Mouse (Mus musculus): ENCODE results near the gene Nek6.

Gene Nek6

GRCm38 (mm10) chr2:38614437-38614836 lies 103.0 kb downstream of the Nek6 start:
- ATAC-seq (ENCODE audit: insufficient number of reproducible peaks, low FRiP score, low TSS enrichment): no peak

DNA sequence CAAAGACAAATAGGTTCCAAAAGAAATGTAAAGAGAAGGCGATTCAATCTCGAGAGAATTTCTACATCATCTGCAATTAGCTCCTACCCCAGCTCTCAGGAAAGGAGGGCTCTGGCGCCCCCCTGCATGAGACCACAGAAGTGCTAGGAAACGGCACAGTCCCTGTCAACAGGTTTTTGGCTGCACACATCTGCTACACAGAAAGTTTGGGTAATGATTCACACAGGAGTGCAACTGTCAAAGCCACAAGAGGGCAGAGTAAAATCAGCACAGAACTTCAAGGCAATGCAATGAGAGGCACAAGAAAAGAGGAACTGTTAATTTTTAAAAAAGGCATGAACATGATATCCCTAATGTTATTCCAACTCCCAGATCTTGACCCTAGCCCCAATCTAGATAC lies 104.6 kb downstream of the Nek6 start:
- no peak for ATAC-seq (ENCODE audit: insufficient number of reproducible peaks, low FRiP score, low TSS enrichment)

DNA sequence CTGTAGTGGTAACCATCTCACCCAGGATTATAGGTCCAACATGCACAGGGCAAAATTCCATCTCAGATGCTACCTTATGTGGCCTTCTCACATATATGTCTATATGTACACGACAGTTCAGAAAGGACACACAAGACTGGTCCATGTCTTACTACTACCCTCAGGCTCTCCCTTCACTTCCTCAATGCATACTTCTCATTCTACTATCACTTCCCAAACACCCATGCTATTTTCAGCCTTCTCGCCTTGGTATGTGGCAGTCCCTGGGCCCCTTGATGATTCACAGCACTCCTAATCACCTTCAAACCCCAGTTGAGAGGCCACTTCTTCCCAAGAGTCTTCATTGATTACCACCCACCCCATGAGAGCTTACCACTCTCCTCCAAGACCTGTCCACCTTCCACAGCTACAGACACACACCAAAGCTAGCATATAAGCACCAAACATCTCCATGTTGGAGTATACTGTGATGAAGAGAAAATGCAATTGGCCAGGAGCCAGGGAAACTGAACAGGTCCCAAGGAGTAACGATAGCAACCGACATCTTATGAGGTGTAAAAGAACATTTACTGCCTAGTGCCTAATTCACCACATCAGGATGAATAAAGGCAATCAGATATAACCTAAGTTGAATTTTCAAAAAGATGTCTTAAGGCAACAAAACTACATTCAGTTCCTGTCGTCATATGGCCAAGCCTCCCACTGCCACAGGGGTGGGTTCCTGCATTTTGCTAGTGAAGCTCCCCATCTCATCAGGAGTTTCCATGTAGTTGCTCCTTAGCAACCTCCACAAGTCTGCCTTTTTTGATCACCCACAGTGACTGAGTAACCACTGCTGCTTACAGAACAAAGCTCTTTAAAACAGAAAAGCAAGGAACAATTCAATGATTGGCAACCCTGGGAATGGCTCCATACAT lies 105.8 kb downstream of the Nek6 start:
- no peak for ATAC-seq (ENCODE audit: insufficient number of reproducible peaks, low FRiP score, low TSS enrichment)

DNA sequence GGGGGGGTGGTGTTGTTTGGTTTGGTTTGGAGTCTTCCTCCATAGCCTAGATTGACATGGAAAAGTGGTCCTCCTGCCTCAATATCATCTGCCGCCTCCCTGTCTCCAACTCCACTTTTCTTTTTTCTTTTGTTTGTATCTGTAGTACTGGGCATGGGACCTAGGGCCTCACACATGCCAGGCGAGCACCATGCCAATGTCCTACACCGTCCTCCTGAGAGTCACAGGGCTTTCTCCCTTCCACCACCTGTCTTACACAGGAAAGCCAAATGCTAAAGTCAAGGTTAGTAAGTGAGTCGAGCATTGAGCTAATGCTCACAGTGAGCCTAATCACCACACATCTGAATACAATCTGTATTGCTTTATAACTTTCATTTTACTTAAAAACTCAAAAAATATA lies 108.3 kb downstream of the Nek6 start:
- ATAC-seq (ENCODE audit: insufficient number of reproducible peaks, low FRiP score, low TSS enrichment): peak; percentile 84

- ATAC-seq (ENCODE audit: insufficient number of reproducible peaks, low FRiP score, low TSS enrichment): no peak
Measured at GRCm38 (mm10) chr2:38621076-38621475, 109.6 kb downstream of the Nek6 start.

DNA sequence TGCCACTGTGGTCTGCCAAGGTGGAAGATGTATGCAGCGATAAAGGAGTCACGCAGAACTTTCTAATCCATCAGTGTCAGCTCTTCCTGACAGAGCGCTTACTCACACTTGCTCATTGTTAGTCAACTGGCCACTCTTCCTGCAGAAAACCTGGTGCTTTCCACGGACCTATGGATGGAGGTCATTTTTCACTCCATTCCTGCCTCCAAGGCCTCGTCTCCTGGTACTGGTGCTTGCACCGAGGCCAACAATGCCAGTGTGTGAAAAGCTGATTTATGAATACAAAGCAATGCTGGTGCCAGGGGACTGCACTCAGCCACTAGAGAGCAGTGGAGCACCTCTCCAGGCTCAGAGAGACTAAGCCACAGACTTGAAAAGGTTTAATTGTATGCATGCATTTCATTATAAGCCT lies 110.2 kb downstream of the Nek6 start:
- ATAC-seq (ENCODE audit: insufficient number of reproducible peaks, low FRiP score, low TSS enrichment): peak; percentile 47; the same call in 1 of the 2 replicates

DNA sequence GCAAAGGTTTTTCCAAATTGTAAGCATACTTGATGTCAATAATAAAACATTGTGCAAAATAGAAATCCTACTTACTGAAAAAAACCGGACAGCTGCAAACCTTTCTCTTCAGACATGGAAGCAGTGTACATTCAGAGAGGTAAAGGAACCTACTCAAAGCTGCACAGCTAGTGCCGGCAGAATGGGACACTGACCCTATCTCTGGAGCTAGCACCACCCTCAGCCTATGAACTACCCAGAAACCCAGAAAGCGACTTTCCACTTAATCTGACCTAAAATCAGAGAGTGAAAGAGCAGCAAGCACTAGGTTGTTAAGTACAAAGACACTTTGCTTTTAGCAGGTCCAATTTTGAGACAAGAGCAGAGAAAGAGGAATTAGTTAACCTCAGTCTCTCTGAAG lies 112.0 kb downstream of the Nek6 start:
- ATAC-seq (ENCODE audit: insufficient number of reproducible peaks, low FRiP score, low TSS enrichment): no peak

DNA sequence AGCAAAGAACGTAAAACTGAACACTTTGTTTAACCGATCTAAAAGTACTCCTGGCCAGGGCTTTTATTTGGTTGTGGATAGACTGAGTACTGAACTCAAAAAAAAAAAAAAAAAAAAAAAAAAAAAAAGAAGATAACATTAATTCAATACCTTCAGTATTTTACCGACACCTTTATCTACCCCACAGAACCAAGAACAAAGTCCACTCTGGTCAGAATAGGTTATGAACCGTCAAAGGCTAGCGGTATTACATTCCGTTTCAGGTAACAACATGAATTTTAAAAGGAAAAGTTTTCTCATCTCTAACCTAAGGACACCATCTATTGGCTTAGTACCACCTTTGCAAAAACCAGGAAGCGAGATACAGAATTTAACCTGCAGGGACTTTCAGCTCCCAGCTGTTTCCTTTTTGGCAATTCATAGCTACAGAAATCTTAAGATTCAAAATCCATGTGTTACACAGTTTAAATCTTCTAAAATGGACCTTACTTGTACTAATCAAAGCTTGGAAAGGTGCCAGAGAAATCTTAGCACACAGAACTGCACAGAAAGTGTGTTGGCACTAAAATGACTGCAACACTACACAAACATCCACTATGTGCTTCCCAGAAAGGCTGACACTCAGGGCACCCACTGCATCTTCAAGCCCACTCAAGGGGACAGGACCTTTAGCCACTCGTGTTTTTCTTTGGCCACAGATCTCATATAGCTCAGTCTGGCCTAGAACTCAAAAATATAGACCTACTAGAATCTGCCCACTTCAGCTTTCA lies 112.6 kb downstream of the Nek6 start:
- ATAC-seq (ENCODE audit: insufficient number of reproducible peaks, low FRiP score, low TSS enrichment): no peak

DNA sequence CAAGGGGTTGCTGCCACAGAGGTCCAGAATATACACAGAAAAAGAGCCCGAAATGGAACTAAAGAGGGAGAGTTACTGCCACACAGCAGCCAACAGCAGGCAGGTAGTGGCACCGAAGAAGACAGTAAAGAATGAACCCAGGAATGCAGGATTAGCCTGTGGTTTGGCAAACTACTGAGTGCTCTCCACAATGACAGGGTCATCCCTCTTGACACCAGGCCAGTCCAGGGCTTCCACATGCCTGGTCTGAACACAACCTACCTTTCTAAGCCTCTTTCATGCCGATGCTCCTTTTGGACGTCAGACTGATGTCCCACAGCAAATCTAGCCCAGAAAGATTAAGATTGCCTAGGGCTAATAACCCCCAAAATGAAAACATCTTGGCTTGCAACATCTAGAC lies 117.4 kb downstream of the Nek6 start:
- no peak for ATAC-seq (ENCODE audit: insufficient number of reproducible peaks, low FRiP score, low TSS enrichment)

GRCm38 (mm10) chr2:38629451-38629850 lies 118.0 kb downstream of the Nek6 start:
- ATAC-seq (ENCODE audit: insufficient number of reproducible peaks, low FRiP score, low TSS enrichment): no peak

DNA sequence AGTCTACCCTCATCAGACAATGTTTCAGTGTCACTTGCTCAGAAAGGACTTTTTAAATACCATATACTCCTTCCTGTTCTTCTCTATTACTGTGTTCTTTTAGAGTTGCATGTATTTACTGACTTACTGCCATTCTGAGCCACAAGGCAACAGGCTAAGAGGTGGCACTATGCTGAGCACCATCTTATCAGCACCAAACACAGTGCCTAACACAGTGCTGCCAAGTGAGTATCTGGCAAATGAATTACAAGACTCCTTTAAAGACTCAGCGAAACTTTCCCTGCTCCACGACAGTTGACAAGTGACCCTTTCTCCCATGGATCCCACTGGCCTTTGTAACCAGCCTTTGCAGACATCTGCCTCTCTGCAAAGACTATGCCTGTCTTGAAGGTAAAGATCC lies 119.1 kb downstream of the Nek6 start:
- no peak for ATAC-seq (ENCODE audit: insufficient number of reproducible peaks, low FRiP score, low TSS enrichment)

DNA sequence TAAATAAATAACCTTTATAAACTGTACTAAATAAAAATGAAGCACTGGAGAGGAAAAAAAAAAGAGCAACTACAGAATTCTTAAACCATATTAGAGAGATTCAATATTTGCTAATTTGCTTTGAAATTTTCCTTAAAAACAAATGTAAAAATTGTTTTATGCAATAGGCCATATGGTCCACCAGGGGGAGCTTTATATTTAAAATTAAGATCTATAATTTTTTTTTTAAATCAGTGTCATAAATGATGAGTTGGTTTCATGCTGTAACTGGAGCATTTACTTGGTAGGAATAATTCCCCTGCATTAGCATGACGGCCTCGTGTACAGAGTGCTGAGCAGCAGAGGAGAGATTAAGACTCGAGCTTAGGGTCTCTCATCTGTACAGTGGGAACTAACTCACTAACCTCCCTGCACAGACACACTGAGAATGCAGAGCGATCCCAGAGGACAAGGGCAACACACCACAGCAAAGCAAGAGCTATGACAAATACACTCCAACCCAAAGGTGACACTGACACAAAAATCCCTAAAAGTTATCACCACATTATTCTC lies 126.3 kb downstream of the Nek6 start:
- no peak for ATAC-seq (ENCODE audit: insufficient number of reproducible peaks, low FRiP score, low TSS enrichment)

GRCm38 (mm10) chr2:38641761-38642160 lies 130.3 kb downstream of the Nek6 start:
- ATAC-seq (ENCODE audit: insufficient number of reproducible peaks, low FRiP score, low TSS enrichment): no peak

DNA sequence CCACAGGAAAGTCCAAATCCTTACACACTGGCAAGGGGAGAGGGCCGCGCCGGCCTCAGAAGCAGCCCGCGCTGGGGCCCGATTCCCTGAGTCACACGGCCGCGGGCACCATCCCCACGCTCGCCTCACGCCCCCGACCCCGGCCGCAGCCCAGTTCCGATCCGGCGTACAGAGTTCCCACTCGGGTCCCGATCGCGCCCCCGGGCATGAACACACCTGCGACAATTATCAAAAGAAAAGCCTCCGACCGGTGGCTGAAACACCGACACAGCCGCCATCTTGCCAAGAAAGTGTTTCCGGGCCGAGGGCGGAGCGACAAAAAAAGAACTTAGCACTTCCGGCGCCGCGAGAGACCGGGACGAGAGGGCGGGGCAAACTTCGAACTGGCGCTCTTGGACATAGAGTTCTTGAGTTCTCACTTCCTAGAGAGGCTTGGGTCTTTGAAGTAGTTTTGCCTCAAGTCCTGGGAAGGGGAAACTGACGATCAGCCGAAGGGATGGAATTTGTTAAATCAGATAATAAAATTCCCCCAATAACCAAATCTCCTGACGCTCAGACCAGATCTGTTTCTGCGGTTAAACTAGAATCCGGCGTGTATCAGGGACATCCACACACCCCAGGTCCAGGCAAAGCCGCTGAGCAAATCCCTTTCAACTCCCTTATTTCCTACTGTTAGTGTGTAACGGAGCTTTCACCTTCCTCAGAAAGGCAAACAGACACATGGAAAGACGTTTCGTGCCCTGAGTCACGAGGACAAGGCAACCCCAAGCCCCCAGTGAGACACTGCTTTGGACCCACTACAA lies 132.4 kb downstream of the Nek6 start, which contains the start of gene Psmb7:
Gene Psmb7, minus strand, starts transcription at position 463 of the 803 bp plus-strand sequence.
- peak; percentile 84 for ATAC-seq (ENCODE audit: insufficient number of reproducible peaks, low FRiP score, low TSS enrichment)
